Mouse (Mus musculus): Measurements from ENCODE around the gene Evi5l.

The Evi5l gene

DNA sequence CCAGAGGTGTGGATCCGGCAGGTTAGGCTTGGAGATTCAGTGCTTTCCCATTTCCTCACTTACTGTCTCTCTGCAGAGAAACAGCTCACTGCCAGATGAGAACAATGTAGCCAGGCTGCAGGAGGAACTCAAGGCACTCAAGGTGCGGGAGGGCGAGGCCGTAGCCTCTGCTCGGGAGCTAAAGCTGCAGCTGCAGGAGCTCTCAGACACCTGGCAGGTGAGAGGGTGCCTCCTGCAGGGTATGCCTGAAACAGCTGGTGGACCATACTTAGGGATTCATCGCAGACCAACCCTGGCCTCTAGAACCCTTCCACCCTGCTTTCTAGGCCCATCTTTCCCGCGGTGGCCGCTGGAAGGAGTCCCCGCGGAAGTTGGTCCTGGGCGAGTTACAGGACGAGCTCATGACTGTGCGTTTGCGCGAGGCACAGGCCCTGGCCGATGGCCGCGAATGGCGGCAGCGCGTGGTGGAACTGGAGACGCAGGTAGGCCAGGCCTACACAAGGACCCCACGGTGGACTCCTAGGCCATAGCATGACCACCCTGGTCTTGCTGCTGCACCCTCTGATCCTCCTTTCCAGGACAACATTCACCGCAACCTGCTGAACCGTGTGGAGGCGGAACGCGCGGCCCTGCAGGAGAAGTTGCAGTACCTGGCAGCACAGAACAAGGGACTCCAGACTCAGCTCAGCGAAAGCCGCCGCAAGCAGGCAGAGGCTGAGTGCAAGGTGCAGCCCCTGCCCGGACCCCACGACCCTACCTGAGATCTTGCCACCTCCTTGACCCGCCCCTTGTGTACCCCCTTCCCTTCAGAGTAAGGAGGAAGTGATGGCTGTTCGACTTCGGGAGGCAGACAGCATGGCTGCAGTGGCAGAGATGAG is 39.1 kb downstream of the Evi5l start:
- no peak for DNase-seq (ENCODE audit: low spot score)

DNA sequence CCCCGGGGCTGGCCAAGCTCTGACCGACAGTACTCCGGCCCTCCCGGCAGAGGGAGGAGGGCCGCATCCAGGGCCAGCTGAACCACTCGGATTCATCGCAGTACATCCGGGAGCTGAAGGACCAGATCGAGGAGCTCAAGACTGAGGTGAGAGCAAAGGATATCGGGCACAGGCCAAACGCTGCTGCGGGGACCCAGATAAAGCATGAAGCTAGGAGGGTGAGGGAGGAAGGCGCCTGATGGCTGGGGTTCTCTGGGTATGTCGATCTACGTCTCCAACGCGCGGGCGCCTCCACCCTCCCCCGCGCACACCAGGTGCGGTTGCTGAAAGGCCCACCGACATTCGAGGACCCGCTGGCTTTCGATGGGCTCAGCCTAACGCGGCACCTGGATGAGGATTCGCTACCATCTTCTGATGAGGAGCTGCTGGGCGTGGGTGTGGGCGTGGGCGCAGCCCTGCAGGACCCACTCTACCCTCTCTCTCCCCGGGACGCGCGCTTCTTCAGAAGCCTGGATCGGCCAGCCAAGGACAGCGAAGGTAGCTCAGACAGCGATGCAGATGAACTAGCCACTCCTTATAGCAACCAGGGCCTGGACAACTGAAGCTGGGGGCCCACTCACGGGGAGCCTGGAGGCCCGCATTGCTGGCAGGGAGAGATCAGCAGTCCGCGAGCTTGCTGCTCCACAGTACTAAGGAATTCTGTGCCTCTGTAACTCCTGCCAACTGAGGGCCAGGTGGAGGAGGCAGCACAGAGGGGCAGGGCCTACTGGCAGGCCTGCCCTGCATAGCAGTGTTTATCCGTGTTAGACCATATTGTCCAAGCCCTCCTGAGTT is 40.0 kb downstream of the Evi5l start:
- no peak for DNase-seq (ENCODE audit: low spot score)

DNA sequence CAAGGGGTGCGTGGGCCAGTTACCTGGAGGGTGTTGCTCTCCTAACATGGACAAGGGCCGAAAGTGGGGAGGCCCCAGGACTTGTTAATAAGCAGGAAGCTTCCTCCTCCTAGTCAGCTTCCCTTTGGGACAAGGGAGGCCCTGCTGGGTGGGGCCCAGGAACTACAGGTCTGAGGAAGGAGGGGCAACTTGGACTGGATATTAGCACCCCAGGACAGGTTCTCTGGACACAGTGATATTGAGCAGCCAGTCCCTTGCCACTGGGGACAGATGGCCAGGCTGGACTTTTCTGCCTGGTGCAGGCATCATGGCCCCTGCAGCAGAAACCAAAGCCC is 40.6 kb downstream of the Evi5l start:
- DNase-seq (ENCODE audit: low spot score) = no peak

DNA sequence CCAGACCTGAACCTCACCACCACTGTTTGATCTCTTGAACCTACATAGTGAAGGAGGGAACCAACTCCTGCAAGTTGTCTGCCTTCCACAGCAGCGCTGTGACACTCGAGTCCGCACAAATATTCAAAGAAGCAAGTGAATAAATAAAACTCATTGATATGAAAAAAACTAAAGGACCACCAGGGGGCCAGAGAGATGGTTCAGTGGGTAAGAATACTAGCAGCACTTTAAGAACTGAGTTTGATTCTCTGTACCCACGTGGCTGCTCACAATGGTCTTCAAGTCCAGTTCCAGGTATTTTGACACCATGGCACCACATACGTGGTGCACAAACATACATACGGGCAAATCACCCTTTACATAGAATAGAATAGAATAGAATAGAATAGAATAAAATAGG is 44.7 kb downstream of the Evi5l start:
- no peak for DNase-seq (ENCODE audit: low spot score)

DNA sequence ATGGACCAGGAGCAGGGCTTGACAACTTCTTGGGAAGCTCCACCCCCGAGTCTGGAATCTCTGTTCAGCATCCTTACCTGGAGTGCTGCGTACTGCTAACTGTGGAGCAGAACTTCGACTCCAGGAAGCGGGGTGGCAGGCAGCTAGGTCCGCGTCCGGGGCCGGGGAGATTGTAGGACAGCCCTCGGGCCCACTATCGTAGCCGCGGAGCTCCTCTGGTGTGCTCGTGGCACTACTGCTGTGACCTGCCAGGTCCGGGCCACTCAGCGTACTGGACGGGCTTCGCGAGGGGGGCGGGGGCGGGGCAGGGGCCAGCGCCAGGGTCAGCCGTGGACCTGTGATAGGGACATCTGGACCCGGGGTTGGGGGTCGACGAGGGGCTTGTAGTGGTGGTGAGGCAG is 46.4 kb downstream of the Evi5l start:
- DNase-seq (ENCODE audit: low spot score) = no peak

DNA sequence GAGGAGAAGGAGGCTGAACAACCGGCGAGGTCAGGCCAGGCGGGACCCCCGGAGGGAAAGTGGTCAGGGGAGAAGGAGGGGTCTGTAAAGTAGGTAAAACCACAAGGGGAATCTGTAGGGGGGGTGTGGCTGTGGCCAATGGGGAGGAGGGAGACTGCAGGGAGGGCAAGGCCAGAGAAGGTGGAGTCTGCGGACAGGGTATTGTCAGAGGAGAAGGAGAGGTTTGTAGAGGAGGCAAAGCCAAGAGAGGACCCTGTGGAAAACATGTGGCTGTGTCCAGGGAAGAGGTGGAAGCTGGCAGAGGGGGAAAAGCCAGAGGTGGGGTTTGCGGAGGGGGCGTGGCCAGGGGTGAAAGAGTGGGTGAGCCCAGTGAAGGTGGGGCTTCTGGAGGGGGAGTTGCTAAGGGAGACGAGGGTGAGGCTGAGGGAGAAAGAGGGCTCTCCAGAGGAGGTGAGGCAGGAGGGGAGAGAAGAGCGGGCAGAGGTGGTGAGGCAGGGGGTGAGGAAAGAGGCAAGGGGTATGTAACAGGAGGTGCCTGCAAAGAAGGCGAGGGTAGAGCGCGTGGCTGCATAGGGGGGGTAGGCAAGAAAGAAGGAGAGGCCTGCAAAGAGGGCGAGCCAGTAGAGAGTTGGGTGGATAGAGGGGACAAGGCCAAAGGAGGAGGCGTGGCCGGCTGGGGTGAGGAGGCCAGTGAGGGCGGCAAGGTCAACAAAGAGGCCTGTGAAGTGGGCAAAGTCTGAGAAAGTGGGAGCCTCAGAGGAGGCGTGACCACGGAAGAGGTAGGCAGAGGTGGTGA is 47.0 kb downstream of the Evi5l start:
- DNase-seq (ENCODE audit: low spot score) = no peak

DNA sequence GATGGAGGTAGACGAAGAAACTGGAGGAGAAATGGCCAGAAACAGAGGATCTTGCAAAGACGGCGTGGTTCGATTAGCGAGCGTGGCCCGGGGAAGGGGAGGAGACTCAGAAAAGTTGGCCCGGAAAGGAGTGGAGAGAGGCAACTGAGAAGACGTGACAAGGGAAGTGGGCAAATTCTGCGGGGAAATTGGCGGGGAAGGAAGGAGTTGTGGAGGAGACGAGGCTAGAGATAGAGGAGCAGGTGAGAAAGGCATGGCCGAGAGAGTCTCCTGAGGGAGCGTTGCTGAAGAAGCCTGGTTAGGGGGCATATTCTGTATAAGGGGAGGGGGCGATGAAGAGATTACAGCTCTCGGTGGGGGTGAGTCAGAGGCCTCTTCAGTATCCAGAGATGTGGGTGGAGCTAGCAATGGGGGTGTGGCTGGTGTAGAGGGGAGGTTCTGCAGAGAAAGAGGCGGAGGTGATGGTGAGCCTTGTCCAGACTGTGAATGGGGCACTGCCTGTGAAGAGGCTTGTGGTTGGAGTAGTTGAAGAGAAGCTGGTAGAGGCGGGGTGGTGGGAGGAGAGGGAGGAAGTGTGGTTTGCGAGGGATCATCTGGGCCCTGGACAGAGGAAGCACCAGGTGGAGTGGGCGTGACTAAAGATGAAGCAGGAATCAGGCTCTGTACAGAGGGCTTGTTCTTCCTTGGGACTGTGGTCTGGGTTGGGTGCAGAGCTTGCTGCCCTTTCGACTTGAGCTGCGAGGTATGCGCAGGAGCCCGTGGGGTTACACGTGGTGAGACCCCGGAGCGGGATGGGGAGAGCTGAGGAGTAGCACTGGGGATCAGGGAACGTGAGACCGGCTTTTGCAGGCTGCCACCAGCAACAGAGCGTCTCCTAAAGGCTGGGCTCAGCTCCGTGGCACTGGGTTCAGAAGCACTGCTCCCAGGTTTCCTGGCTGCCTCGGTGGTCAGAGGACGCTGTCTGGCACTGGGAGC is 47.9 kb downstream of the Evi5l start:
- no peak for DNase-seq (ENCODE audit: low spot score)

DNA sequence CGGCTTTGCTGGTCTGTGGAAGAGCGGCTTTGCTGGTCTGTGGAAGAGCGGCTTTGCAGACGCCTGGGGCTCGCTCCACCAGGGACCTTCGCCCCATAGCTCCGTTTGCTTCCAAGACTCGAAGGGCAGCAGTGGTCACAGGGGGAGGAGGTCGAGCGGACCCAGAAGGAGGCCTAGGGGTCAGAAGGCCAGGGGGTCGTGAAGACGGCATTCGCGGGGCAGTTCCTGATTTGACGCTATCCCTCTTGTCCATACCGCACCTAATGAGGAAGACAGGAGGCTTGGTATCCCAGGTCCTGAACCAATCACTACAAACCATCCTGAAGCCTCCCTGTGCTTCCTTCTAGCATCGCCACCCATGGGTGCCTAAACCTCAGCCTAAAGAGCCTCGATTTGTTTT is 49.9 kb downstream of the Evi5l start:
- no peak for DNase-seq (ENCODE audit: low spot score)

DNA sequence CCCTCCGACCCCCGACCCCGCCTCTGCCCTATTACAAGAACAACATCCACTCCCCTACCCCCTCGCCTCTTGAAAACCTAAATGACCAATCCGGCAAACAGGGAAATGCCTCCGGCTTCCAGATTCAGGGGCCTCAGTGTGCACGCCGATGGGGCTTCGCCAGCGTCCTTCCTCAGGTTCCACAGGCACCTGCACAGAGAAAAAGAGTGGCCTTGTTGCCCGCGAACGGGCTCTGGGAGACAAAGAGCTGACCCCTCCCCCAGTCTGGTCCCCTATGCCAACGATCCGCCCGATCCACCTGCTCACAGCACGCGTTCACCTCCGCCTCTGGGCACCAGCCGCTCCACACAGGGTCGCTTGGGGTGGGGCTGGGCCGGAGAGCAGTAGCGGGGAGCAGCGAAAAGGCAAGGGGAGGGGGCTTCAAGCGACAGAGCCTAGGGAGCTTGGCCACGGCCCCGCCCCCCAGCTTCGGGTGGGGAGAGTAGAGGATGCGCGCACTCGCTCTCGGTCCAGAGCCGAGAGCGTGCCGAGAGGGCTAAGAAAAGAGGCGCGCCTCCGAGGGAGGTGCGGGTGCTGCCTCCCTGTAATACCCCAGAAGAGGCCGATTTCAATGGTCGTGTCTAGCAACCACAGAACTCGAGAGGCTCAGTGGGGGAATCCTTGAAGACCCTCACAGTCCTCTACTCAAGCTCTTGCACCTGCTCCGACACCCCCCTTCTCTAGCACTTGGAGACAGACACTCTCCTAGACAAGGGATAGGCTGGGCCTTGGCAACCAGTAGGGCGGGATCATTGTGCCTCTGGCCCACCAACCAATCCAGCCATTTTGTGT is 50.6 kb downstream of the Evi5l start, which contains the start of gene Prr36:
TSS of gene Prr36 (minus strand) at position 669 of the 831 bp plus-strand sequence.
- DNase-seq (ENCODE audit: low spot score) = peak; percentile 61

DNA sequence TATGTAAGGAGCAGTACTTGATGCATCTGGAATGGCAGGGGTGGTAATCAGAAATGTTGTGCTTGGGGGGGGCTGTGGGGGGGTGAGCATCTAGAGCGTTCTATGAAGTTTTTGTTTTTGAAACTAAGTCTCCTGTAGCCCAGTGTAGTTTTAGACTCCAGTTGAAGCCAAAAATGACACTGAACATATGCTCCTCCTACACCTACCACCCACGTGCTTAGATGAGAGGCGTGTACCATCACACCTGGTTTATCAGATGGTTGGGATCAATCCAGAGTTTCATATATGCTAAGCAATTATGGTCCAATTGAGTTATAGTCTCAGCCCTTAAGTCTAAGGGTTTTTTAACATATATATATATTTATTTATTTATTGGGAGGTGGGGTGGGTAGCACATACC is 53.2 kb downstream of the Evi5l start:
- no peak for DNase-seq (ENCODE audit: low spot score)

DNA sequence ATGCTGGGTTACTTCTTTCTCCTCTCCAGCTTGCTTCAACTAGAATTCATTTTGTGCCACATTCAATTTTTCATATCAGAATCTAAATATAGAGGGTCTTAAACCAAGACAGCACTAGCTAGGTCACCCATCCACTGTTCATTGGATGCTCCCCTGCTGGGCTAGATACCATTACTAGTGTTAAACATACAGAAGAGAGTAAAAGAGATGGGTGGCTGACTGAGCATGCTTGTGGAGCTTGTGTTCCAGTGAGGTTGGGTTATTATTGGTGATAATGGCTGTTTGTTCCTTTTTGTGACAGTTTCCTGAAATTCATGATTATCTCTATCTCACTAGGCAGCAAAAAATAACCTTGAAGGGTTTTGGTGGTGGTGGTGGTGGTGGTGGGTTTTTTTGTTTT is 55.7 kb downstream of the Evi5l start:
- DNase-seq (ENCODE audit: low spot score) = no peak

DNA sequence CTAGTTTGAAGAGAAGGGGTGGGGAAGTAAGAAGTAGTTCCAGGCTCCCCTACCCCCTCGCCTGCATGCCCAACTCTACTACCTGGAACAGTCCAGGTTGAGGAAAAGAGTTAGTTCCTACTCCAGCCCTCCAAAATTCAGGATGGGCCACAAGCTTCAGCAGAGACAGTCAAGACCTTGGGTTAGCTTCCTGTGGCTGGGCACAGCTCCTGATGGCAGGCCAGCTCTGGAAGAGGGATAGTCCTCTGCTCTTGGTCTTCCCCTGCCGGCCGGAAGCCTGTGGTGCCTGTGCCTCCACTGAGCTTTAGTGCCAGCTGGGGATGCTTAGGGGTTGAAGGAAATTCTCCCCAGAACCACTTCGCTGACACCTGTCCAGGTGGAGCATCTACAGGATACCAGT is 60.0 kb downstream of the Evi5l start:
- no peak for DNase-seq (ENCODE audit: low spot score)

DNA sequence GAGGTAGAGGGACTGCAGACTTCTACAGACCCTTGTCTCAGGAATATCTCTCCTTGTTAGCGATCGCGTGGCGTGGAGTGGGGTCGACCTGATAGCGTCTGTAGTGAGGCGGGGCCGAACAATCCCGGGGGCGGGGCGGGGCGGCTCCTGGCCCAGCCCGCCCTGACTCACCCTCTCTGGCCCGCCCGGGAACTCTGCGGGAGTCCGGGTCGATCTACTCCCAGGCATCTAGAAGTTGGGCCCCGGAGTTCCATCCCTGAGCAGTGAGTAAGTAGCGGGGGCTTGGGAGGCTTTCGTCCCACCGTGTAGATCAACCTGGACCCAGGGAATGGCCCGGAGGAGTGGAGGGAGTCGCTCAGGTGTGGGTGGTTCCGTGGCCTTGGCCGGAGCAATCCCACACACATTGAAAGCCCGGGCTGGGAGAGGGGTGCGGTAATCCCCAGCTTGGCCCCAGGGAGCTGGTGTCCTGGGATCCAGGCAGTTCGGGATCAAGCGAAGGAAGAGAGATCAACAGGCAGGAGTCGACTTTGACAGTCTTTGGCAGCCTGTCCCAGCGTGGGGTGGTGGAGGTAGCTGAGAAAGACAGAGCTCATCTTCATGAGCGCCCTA is 60.5 kb downstream of the Evi5l start, which contains the start of gene Lrrc8e:
TSS of gene Lrrc8e (plus strand) at position 89 of the 609 bp plus-strand sequence.
- no peak for DNase-seq (ENCODE audit: low spot score)

DNA sequence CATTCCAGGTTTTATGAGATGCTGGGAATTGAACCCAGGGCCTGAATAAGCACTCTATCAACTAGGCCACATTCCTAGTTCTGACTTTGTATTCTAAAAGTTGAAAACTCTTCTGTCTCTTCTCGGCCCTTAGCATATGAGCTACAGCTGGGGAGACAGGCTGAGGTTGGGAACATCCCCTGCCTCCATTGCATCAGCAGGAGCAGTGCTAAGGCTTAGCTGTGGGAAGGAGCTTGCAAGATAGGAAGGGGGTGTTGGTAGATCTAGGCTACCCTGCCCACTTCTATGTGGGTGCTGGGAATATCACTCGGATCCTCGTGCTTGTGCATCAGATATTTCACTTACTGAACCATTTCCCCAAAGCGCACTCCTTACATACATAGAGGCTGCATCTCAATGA is 61.6 kb downstream of the Evi5l start:
- no peak for DNase-seq (ENCODE audit: low spot score)

DNA sequence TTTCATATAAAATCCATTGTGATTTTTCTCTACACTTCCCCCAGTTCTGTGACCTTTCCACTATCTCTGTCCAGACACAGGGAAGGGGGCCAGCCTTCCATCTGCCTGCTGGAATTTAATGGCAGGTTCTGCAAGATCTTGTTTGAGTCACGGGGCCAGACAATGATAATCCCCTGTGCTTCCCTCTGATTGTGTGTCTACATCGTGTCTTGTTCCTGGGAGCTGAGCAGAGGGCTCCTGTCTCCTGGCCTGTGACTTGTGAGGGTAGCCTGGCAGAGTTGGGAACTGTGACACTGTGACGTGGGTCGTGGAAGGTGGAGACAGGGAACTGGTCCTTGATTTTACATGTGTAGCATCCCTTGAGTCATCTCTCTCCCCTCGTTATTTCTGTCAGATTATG is 63.4 kb downstream of the Evi5l start:
- no peak for DNase-seq (ENCODE audit: low spot score)

DNA sequence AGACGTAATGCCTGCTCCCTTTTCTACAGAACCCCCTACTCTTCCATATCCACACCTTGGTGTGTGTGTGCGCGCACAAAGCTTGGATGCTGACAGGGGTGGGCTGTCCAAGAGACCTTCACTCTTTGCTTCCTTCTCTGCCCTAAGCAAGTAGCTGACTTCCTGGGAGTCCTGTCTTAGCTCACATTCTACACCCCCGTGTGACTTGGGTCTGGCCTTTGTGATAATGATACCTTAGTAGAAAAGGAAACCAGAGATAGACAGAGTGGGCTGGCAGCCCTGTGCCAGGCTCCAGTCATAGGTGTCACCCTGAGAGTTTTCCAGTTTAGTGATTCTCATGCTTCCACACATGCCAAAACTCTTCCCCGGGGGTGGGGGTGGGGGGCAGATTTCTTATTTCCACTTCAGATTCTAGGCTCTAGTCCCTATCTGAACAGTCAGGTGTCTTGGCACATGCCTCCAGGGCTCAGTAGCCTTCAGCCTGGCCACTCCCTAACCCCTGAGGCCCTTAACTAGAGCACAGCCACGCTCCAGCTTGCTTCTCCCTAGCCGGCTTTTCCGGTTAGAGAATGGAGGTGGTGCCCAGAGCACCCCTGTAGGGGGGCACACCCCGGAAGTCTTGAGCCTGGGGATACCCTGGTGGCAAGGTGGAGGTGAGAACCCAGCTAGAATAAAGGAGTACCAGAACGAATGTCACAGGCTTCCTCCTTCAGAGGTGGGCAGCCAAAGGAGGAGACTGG is 64.4 kb downstream of the Evi5l start:
- no peak for DNase-seq (ENCODE audit: low spot score)

DNA sequence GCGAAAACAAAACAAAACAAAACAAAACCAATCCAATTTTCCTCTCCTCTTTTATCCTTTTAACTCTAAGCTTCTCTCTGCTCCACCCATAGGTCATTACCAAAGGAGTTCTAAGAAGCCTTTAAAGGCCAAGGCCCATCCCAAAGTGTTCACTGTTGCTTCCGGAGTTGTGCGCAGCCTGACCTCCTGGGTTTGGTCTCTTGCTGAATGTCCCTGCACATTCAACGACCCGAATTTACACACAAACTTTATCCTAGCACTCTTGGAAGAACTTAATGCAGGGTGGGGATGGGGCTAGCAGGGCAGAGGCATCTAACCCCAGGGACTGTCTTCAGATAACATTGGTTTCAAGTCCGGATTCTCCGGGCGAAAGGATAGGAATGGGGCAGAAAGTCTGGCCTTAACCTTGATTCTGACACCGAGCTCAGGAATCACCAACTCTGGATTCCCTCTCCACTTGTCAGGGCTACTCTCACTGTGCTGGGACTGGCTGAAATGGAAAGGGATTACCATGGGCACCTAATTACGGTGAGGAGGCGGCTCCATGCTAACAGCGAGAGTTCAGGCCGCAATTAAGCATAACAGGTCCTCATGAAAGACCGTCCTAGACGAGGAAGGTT is 71.6 kb downstream of the Evi5l start:
- DNase-seq (ENCODE audit: low spot score) = peak; percentile 67

DNA sequence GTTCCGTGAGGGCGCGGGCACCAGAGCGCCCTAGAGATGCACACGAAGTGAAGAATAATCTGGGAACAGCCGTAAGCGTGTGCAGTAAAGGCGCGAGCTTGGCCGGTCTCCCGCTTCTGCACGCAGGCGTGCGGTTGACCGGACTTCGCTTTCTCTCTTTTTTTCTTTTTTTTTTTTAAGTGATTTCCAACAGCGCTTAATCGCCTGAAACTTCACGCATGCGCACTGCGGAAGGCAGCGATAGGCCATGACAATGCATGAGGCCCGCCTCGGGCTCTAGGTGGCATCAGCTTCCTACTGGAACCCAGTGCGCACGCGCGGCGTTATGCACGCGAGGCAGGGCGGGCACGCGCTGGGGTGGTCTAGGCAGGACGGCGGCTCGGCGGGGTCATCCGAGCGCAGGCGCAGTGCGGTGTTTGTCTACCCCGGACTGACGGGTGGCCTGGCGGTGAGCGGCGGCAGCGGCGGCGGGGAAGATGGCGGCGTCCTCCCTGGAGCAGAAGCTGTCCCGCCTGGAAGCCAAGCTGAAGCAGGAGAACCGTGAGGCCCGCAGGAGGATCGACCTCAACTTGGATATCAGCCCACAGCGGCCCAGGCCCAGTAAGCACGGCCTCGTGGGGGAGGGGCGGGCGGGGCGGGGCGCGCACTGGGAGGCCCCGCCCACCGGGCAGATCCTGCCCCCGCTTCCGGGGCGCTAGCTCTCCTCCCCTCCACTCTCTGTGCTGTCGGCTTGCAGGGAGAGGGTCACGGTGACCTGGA is 72.2 kb downstream of the Evi5l start, which contains the start of the genes Map2k7 and Gm49320:
TSS of gene Map2k7 (plus strand) at position 307 of the 759 bp plus-strand sequence.
TSS of gene Gm49320 (plus strand) at position 432 of the 759 bp plus-strand sequence.
- peak; percentile 100 for DNase-seq (ENCODE audit: low spot score)

Measured in MN1 (cell line).